Mouse (Mus musculus) kidney, adult 2 months (tissue): ENCODE data around the gene Nckap1.

Experiments
- CTCF ChIP-seq: fragments of 200-500 bp; conservative IDR thresholded peaks from 2 replicates; pipeline ENCODE4 v1.5.1; 2011; ENCODE audit warnings: low read depth, mild to moderate bottlenecking, control low read depth, low read length, moderate library complexity, mixed read lengths; ENCODE audit not compliant: insufficient read depth, insufficient read length
- POLR2A ChIP-seq: fragments of 200-500 bp; IDR thresholded peaks from one replicate; pipeline ENCODE4 v1.6.1; 2011; ENCODE audit warnings: low read depth, low read length, control low read depth

GRCm38 (mm10) chr2:80537156-80537555 is 44.0 kb downstream of the Nckap1 start:
- TF ChIP-seq CTCF: no peak
- no peak for TF ChIP-seq POLR2A
